Mouse (Mus musculus): ENCODE results near the gene B830017H08Rik. TPM values are rescaled to one million over a fixed set of nuclear protein-coding genes. Genes with fewer than 3 reads are reported as not detected.
A peak's percentile ranks its signal among the peaks of the same experiment; 100 is the strongest.

Gene B830017H08Rik
- polyA plus RNA-seq, 1 experiment from 2014 or later = not detected

- no peak for ATAC-seq
- peak overlapping the region; percentile 38 for H3K4me3 ChIP-seq (ENCODE audit: low read depth, low read length)
- no peak overlapping the region for H3K9ac ChIP-seq (ENCODE audit: low read depth, low read length)
- H3K9me3 ChIP-seq (ENCODE audit: control insufficient read depth) = no peaks in the 10 kb centered on the region
- 0 out of 2 replicates have a peak, but pooled peaks cover 8% of the 10 kb centered on the region for H3K4me1 ChIP-seq (replicated peaks; ENCODE audit: control insufficient read depth, insufficient read depth, low read length)
- 0 out of 2 replicates have a peak, but pooled peaks cover 4% of the 10 kb centered on the region for H3K36me3 ChIP-seq (ENCODE audit: control insufficient read depth, insufficient read depth)
- no peak overlapping the region for H3K27ac ChIP-seq (ENCODE audit: low read depth, low read length)
- no peak for TF ChIP-seq CTCF (IDR thresholded peaks at IDR 0.05; ENCODE audit: low read depth)
- H3K4me2 ChIP-seq (replicated peaks; ENCODE audit: low read depth) = peak overlapping the region; percentile 60
- WGBS = 34% methylated on average over 18 of the region's 18 CpGs
- peaks cover 76% of the 10 kb centered on the region for H3K27me3 ChIP-seq (replicated peaks; ENCODE audit: control insufficient read depth, insufficient read depth, low read length)
Measured at GRCm38 (mm10) chr16:17802456-17802838, 30.5 kb upstream of the B830017H08Rik start.

GRCm38 (mm10) chr16:17802839-17803674 is 29.9 kb upstream of the B830017H08Rik start:
- H3K27me3 ChIP-seq (replicated peaks; ENCODE audit: control insufficient read depth, insufficient read depth, low read length) = peaks cover 76% of the 10 kb centered on the region
- H3K4me2 ChIP-seq (replicated peaks; ENCODE audit: low read depth) = peak overlapping the region; percentile 60
- no peaks in the 10 kb centered on the region for H3K9me3 ChIP-seq (ENCODE audit: control insufficient read depth)
- H3K27ac ChIP-seq (ENCODE audit: low read depth, low read length) = no peak overlapping the region
- 0 out of 2 replicates have a peak, but pooled peaks cover 4% of the 10 kb centered on the region for H3K36me3 ChIP-seq (ENCODE audit: control insufficient read depth, insufficient read depth)
- peak; percentile 12; the same call in 1 of the 2 replicates for ATAC-seq
- WGBS = 19% methylated on average over 83 of the region's 83 CpGs
- H3K4me1 ChIP-seq (replicated peaks; ENCODE audit: control insufficient read depth, insufficient read depth, low read length) = 0 out of 2 replicates have a peak, but pooled peaks cover 8% of the 10 kb centered on the region
- no peak; the same call in 1 of the 2 replicates for TF ChIP-seq CTCF (IDR thresholded peaks at IDR 0.05; ENCODE audit: low read depth)
- no peak overlapping the region for H3K9ac ChIP-seq (ENCODE audit: low read depth, low read length)
- peak overlapping the region; percentile 38 for H3K4me3 ChIP-seq (ENCODE audit: low read depth, low read length)

GRCm38 (mm10) chr16:17803675-17804448 is 29.1 kb upstream of the B830017H08Rik start:
- Histone ChIP-seq H3K4me2 (replicated peaks; ENCODE audit: low read depth) (peak overlapping the region; percentile 60), H3K9me3 (ENCODE audit: control insufficient read depth) (no peaks in the 10 kb centered on the region), H3K4me1 (replicated peaks; ENCODE audit: control insufficient read depth, insufficient read depth, low read length) (0 out of 2 replicates have a peak, but pooled peaks cover 8% of the 10 kb centered on the region), H3K27me3 (replicated peaks; ENCODE audit: control insufficient read depth, insufficient read depth, low read length) (peaks cover 74% of the 10 kb centered on the region), H3K27ac (ENCODE audit: low read depth, low read length) (no peak overlapping the region), H3K4me3 (ENCODE audit: low read depth, low read length) (peak overlapping the region; percentile 38), H3K9ac (ENCODE audit: low read depth, low read length) (no peak overlapping the region), H3K36me3 (ENCODE audit: control insufficient read depth, insufficient read depth) (0 out of 2 replicates have a peak, but pooled peaks cover 4% of the 10 kb centered on the region)
- 40% methylated on average over 33 of the region's 33 CpGs for WGBS
- no peak for TF ChIP-seq CTCF (IDR thresholded peaks at IDR 0.05; ENCODE audit: low read depth)
- ATAC-seq = no peak

GRCm38 (mm10) chr16:17804449-17804912 is 28.4 kb upstream of the B830017H08Rik start:
- H3K9ac ChIP-seq (ENCODE audit: low read depth, low read length) = no peak overlapping the region
- H3K27ac ChIP-seq (ENCODE audit: low read depth, low read length) = no peak overlapping the region
- ATAC-seq = no peak
- H3K4me3 ChIP-seq (ENCODE audit: low read depth, low read length) = peak overlapping the region; percentile 26
- WGBS = 11% methylated on average over 33 of the region's 33 CpGs
- H3K36me3 ChIP-seq (ENCODE audit: control insufficient read depth, insufficient read depth) = 0 out of 2 replicates have a peak, but pooled peaks cover 4% of the 10 kb centered on the region
- TF ChIP-seq CTCF (IDR thresholded peaks at IDR 0.05; ENCODE audit: low read depth) = no peak
- no peaks in the 10 kb centered on the region for H3K9me3 ChIP-seq (ENCODE audit: control insufficient read depth)
- H3K4me1 ChIP-seq (replicated peaks; ENCODE audit: control insufficient read depth, insufficient read depth, low read length) = 0 out of 2 replicates have a peak, but pooled peaks cover 8% of the 10 kb centered on the region
- H3K27me3 ChIP-seq (replicated peaks; ENCODE audit: control insufficient read depth, insufficient read depth, low read length) = peaks cover 68% of the 10 kb centered on the region
- peak overlapping the region; percentile 60 for H3K4me2 ChIP-seq (replicated peaks; ENCODE audit: low read depth)

GRCm38 (mm10) chr16:17804982-17805381 is 27.9 kb upstream of the B830017H08Rik start:
- Histone ChIP-seq H3K9me3 (ENCODE audit: control insufficient read depth) (no peaks in the 10 kb centered on the region), H3K4me3 (ENCODE audit: low read depth, low read length) (peak overlapping the region; percentile 26; the same call in 1 of the 2 replicates), H3K27me3 (replicated peaks; ENCODE audit: control insufficient read depth, insufficient read depth, low read length) (peaks cover 66% of the 10 kb centered on the region), H3K4me1 (replicated peaks; ENCODE audit: control insufficient read depth, insufficient read depth, low read length) (0 out of 2 replicates have a peak, but pooled peaks cover 8% of the 10 kb centered on the region), H3K9ac (ENCODE audit: low read depth, low read length) (no peak overlapping the region), H3K27ac (ENCODE audit: low read depth, low read length) (no peak overlapping the region), H3K4me2 (replicated peaks; ENCODE audit: low read depth) (peak overlapping the region; percentile 60), H3K36me3 (ENCODE audit: control insufficient read depth, insufficient read depth) (0 out of 2 replicates have a peak, but pooled peaks cover 4% of the 10 kb centered on the region)
- no peak for ATAC-seq
- TF ChIP-seq CTCF (IDR thresholded peaks at IDR 0.05; ENCODE audit: low read depth) = no peak
- WGBS = 42% methylated on average over 7 of the region's 7 CpGs

Data from intestine, postnatal 0 days (tissue).